Mouse (Mus musculus): ENCODE measurements around the gene Ada. TPM values are rescaled to one million over a fixed set of nuclear protein-coding genes. Genes with fewer than 3 reads are reported as not detected.

The Ada gene
- polyA plus RNA-seq, 1 experiment from 2014 or later: 2.8 TPM

DNA sequence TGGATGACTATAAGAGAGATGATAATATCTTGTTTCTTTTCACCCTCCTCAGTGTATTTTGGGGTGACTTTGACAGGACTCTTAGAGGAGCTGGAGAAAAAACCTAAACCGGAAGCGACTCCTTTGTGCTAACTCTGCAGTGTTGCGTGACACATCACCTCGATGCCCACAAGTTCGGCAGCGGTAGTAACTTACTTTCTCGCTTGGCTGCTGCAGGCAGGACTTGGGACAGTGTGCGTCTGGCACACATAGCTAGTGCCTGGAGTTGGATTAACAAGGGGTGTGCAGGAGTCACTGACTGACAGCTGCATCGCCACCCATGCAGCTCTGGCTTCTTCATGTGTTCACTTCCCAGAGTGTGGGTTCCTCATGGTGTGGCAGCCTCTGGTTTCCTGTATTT lies 40.0 kb downstream of the Ada start:
- Histone ChIP-seq H3K9me3 (no peaks in the 10 kb centered on the region), H3K4me2 (no peak overlapping the region), H3K36me3 (no peaks in the 10 kb centered on the region; the same call in 1 of the 2 replicates), H3K27ac (no peak overlapping the region), H3K4me3 (no peak overlapping the region), H3K4me1 (replicated peaks) (peaks cover 5% of the 10 kb centered on the region; the same call in 1 of the 2 replicates), H3K27me3 (no peaks in the 10 kb centered on the region), H3K9ac (no peak overlapping the region)
- ATAC-seq (ENCODE audit: low FRiP score): no peak
- WGBS: 94% methylated on average over 9 of the region's 9 CpGs

DNA sequence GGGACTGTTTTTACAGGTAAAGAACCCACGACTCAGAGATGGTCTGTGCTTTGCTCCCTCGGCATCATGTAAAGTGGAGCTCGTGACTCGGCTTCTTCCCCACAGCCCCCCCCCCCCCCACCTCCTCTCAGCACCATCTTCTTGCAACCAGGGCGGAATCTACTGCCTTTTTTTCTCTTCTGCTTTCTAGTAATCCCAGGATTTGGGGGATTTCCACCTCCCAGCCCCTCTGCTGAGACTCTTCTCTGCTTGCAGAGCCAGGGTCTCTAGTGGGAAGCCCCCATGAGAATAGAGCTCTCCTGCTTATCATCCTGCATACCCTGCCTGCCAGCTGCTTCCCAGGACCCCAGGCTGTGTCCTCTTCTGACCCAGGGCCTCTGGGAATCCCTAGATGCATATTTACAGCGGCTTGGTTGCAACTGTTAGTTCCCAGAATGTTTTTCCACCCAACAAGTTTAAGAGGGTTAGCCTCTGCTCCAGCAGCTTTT lies 41.2 kb downstream of the Ada start:
- WGBS: 74% methylated on average over 6 of the region's 6 CpGs
- Histone ChIP-seq H3K4me1 (replicated peaks) (peaks cover 5% of the 10 kb centered on the region; the same call in 1 of the 2 replicates), H3K4me3 (no peak overlapping the region), H3K9ac (no peak overlapping the region), H3K4me2 (no peak overlapping the region), H3K9me3 (no peaks in the 10 kb centered on the region), H3K36me3 (peaks cover 6% of the 10 kb centered on the region), H3K27me3 (no peaks in the 10 kb centered on the region), H3K27ac (no peak overlapping the region)
- no peak for ATAC-seq (ENCODE audit: low FRiP score)

DNA sequence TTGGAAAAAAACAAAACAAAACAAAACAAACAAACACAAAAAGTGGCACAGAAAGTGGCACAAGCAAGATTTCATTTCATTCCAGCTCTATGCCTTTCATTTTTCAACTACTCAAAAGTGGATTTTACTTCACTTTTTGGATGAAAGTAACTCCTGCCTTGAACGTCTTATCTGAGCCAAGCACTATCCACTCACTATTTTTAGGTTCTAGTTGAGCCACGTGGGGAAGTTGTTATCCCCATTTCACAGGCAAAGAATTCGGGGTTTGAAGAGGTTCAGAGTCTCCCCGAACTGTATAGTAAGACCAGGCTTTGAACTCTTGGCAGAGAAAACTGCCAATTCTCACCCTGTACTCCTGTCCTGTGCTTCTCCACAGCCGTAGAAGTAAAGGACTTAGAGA lies 41.7 kb downstream of the Ada start:
- H3K4me3 ChIP-seq: no peak overlapping the region
- WGBS: 90% methylated on average over 5 of the region's 5 CpGs
- peaks cover 6% of the 10 kb centered on the region for H3K36me3 ChIP-seq

DNA sequence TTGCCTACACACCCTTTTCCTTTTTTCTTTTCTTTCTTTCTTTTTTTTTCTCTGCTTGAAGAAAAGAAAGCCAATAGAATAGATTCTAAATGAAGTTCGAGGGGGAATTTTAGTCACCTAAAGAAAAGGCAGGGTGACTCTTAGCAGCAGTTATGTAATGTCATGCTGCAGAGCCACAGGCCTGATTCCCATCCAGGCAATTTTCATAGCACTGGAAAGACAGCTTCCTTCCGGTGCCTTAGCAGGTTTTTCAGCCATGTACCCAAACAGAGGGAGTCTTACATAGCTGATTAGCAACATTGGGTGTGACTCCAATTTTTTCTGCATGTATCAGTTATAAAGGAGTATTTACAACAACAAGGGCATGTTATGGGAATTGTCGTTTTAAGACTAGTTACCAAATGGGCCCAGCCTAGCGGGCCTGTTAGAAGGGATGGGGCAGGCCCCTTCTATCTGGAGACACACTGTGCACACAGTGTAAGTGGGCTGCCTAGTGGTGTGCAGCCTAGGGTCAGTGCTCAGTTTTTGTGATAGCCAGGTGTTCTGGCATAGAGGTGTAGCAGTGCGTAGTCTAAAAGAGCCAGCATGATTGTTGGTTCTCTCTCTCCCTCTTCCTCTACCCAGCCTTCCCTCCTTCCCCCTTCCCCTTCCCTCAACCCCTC lies 46.3 kb downstream of the Ada start:
- WGBS: 88% methylated on average over 5 of the region's 5 CpGs
- Histone ChIP-seq H3K9ac (peak overlapping the region; percentile 24; the same call in 1 of the 2 replicates), H3K9me3 (no peaks in the 10 kb centered on the region), H3K27me3 (no peaks in the 10 kb centered on the region), H3K36me3 (peaks cover 6% of the 10 kb centered on the region), H3K27ac (no peak overlapping the region), H3K4me3 (no peak overlapping the region), H3K4me1 (replicated peaks) (peaks cover 7% of the 10 kb centered on the region), H3K4me2 (no peak overlapping the region)
- no peak for ATAC-seq (ENCODE audit: low FRiP score)

More for the DNA sequence above, 41.7 kb downstream of the Ada start:
- Histone ChIP-seq H3K4me2 (no peak overlapping the region), H3K27ac (no peak overlapping the region), H3K4me1 (replicated peaks) (peaks cover 5% of the 10 kb centered on the region), H3K9ac (no peak overlapping the region), H3K9me3 (no peaks in the 10 kb centered on the region), H3K27me3 (no peaks in the 10 kb centered on the region)
- ATAC-seq (ENCODE audit: low FRiP score): no peak

DNA sequence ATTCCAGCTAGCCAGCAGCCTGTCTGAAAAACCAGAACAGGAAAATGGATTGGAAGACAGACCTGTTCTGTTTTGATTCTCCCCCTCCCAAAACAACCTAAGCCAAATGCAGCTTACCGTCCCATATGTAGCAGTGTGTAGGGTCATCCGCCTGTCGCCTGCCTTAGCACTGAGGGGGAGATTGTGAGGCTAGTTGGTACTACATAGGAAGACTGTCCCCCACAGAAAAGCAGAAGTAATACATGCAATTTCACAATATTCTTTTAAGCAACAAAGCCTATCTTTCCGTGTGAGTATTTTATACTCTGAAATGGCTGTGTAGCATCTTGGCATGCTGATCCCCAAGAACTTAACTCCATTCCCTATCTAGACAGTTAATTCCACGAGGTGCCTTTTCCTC lies 47.1 kb downstream of the Ada start:
- Histone ChIP-seq H3K27ac (no peak overlapping the region), H3K4me2 (no peak overlapping the region), H3K4me1 (replicated peaks) (peaks cover 12% of the 10 kb centered on the region), H3K9me3 (no peaks in the 10 kb centered on the region), H3K27me3 (no peaks in the 10 kb centered on the region), H3K4me3 (no peak overlapping the region), H3K36me3 (peaks cover 6% of the 10 kb centered on the region), H3K9ac (peak overlapping the region; percentile 2)
- no peak for ATAC-seq (ENCODE audit: low FRiP score)
- 82% methylated on average over 5 of the region's 5 CpGs for WGBS

DNA sequence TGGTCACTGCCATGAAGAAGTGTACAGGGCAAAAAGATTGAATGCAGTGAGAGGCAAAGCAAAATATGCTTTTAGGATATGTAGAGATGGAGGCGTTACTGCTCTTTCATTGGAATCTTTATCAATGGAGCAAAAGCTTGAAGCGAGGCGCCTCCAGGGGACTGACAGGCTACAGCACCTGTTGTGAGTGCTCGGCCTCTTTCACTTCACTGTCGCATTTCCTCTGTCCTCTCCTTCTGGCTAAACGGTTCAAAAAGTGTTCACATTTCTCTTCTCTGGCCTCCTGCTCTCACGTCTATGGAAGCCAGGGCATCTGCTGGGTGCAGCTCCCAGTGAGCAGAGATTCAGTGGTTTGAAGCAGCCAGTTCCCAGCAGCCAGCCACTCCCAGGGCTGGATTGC lies 47.6 kb downstream of the Ada start:
- Histone ChIP-seq H3K4me3 (no peak overlapping the region), H3K9me3 (no peaks in the 10 kb centered on the region), H3K36me3 (peaks cover 6% of the 10 kb centered on the region), H3K9ac (peak overlapping the region; percentile 2), H3K27ac (no peak overlapping the region), H3K4me1 (replicated peaks) (peaks cover 15% of the 10 kb centered on the region), H3K27me3 (no peaks in the 10 kb centered on the region), H3K4me2 (no peak overlapping the region)
- no peak for ATAC-seq (ENCODE audit: low FRiP score)
- WGBS: 81% methylated on average over 7 of the region's 7 CpGs

DNA sequence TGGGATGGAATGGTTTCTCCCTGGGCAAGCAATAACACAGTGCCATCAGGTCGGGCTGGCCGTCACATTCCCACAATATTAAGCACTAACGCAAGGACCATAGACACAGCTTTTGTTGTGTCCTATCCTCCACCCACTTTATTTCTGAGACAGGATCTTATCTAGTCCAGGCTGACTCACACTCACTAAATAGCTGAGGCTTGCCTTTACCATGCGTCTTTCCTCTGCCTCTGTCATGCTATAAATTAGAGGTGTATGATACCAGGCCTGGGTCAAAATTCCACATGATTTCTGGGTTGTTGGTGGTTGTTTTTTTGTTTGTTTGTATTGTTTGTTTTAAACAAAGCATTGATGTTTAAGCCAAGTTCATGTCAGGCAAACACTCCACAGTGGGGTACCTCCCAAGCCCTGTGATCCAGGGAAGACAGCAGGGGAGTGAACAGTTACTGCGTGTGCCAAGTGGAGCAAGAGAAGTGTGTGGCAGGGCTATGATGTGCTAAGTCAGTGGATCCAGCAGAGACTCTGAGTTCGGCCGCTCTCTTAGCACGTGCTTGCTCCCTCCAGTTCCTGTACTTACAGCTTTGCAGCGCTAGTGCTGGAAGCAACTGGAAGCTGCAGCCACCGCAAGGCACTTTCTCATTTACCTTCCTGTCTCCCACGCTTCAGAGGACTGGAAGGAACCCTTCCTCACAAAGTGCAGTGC lies 50.8 kb downstream of the Ada start:
- no peak for ATAC-seq (ENCODE audit: low FRiP score)
- no peak overlapping the region for H3K4me2 ChIP-seq
- no peak overlapping the region for H3K27ac ChIP-seq
- no peaks in the 10 kb centered on the region for H3K27me3 ChIP-seq
- 80% methylated on average over 11 of the region's 11 CpGs for WGBS
- H3K9me3 ChIP-seq: no peaks in the 10 kb centered on the region
- H3K9ac ChIP-seq: no peak overlapping the region
- no peak overlapping the region for H3K4me3 ChIP-seq
- H3K36me3 ChIP-seq: no peaks in the 10 kb centered on the region; the same call in 1 of the 2 replicates
- H3K4me1 ChIP-seq (replicated peaks): peaks cover 24% of the 10 kb centered on the region

DNA sequence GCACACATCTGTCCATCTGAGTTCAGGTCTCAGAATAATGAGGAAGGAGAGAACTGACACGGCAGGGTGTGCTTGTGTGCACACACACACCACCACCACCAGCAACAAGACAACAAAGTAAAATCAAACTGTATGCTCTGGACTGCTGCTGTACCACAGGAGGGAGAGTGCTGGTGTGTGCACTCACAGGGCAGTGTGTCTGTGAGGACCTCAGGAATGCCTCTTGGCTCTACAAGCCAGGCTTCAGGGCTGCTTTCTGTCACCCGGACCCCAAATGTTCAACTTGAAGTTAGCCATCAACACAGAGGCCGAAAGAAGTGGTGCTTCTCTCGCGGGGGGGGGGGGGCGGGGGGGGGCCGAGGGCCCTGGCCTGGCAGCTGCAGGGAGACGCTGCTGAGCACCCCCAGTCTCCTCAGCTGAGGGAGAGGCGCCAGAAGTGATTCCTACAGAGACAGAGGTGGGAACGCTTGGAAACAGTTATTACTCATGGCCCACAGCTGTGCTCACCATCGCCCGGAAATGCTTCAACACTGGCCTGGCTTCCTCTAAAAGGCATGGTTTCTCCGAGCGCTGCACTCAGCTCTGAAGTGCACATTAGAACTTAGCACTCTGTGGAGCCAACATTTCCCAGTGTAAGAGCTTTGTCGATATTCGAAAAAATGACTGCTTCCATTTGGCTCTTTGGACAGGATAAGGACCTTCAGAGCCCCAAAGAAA lies 52.1 kb downstream of the Ada start:
- no peaks in the 10 kb centered on the region for H3K27me3 ChIP-seq
- H3K27ac ChIP-seq: peak overlapping the region; percentile 60
- no peaks in the 10 kb centered on the region for H3K36me3 ChIP-seq
- no peak overlapping the region for H3K4me3 ChIP-seq
- no peak overlapping the region for H3K4me2 ChIP-seq
- no peaks in the 10 kb centered on the region for H3K9me3 ChIP-seq
- peaks cover 33% of the 10 kb centered on the region for H3K4me1 ChIP-seq (replicated peaks)
- no peak overlapping the region for H3K9ac ChIP-seq
- no peak for ATAC-seq (ENCODE audit: low FRiP score)
- 63% methylated on average over 14 of the region's 16 CpGs for WGBS

DNA sequence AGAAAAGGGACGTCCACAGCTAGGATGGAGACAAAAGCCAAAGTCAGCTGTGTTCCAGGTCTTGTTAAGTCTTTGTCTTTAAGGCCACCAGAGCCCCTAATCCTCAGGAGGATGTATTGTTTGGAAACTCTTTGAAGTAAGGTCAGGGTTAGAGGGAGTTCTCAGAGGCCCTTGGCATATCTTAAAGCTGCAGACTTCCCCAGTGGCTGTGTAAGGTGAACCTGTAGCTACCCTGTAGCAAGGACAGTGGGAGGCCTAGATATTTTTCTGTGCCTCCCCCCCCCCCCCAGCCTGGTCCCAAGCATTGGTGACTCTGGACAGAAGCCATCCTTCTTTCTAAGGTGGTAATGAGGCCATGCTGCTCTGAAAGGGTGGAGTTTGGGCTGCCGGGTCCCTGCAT lies 53.3 kb downstream of the Ada start:
- Histone ChIP-seq H3K9ac (no peak overlapping the region), H3K27ac (no peak overlapping the region), H3K4me1 (replicated peaks) (peaks cover 29% of the 10 kb centered on the region), H3K27me3 (no peaks in the 10 kb centered on the region), H3K4me3 (no peak overlapping the region), H3K36me3 (no peaks in the 10 kb centered on the region), H3K9me3 (no peaks in the 10 kb centered on the region), H3K4me2 (no peak overlapping the region)
- WGBS: 35% methylated on average over 2 of the region's 2 CpGs
- no peak for ATAC-seq (ENCODE audit: low FRiP score)

DNA sequence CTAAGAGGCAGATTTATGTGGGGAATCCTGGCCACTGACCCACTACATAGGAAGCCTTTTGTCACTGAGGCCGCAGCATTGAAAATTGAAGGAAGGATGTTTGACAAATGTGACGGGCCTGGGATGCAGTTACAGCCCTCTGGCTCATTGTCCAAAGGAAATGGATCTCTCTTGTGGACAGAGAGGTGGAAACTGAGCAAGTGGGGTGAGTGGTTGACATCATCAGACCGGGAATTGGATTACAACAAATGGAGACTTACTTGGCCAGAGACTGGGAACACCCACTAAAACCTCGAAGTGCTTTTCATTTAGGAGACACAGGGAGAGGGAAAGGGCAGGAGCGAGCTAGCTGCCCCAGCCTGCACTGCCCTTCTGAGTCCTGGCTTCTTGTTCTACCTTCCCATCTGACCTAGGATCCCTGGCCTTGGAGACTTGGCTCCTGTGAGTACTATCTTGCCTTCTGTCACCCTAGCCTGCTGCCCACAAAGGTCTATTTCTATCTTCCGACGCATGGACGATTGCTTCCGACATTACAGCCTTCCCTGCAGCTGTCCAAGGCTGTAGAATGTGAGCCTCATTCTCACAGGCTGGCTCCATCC lies 56.2 kb downstream of the Ada start:
- ATAC-seq (ENCODE audit: low FRiP score): no peak
- Histone ChIP-seq H3K4me2 (no peak overlapping the region), H3K36me3 (no peaks in the 10 kb centered on the region), H3K4me1 (replicated peaks) (peaks cover 49% of the 10 kb centered on the region), H3K27me3 (no peaks in the 10 kb centered on the region), H3K4me3 (no peak overlapping the region), H3K27ac (peak overlapping the region; percentile 58; the same call in 1 of the 2 replicates), H3K9ac (peak overlapping the region; percentile 13; the same call in 1 of the 2 replicates), H3K9me3 (no peaks in the 10 kb centered on the region)
- 65% methylated on average over 9 of the region's 9 CpGs for WGBS

DNA sequence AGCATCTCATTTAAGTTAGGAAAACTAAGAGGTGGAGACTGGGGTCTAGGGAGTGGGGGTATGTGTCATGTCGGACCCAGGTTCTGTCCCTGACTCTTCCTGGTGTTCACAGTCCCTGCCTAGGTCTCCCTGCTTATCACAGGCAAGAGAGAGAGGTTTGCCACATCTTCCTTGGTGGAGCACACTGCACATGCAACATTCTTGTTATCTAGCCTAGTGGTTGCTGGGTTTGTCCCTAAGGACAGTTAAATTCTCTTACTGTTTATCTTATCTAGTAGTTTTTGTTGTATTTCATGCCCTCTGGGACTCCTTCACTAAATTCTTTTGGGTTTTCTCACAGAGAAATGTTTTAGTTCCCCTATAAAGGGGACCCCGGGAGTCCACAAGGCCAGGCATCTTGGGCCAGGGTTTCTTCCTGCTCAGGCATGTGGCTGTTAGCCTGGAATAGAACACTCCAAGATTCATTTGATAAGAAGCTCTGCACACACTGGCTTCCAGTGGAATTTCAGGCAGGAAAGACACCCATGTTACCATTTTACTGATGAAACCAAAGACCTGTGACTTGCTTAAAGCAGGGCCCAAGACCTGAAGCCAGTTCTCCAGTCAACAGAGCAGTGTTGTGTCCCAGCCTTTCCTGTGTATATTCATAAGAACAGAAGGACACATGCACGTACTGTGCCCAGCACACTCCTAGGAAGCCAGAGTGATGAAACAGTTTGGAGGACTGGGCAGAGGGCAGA lies 57.0 kb downstream of the Ada start:
- Histone ChIP-seq H3K27me3 (no peaks in the 10 kb centered on the region), H3K36me3 (no peaks in the 10 kb centered on the region), H3K27ac (peak overlapping the region; percentile 58; the same call in 1 of the 2 replicates), H3K4me1 (replicated peaks) (peaks cover 45% of the 10 kb centered on the region), H3K9ac (peak overlapping the region; percentile 13; the same call in 1 of the 2 replicates), H3K4me2 (no peak overlapping the region), H3K4me3 (no peak overlapping the region), H3K9me3 (no peaks in the 10 kb centered on the region)
- 81% methylated on average over 3 of the region's 3 CpGs for WGBS
- no peak for ATAC-seq (ENCODE audit: low FRiP score)

Data from hindbrain, embryonic 13.5 days (tissue).